Mouse (Mus musculus): Measurements from ENCODE around the gene Adipor2.

GRCm38 (mm10) chr6:119402976-119403375, 14.5 kb downstream of the Adipor2 start:
- TF ChIP-seq POLR2A (IDR thresholded peaks at IDR 0.05; ENCODE audit: low read depth, low read length) (no peak), CTCF (IDR thresholded peaks at IDR 0.05; ENCODE audit: extremely low read depth, insufficient read depth, insufficient read length, insufficient replicate concordance) (no peak)

Data from spleen, adult 2 months (tissue).